Mouse (Mus musculus) midbrain, embryonic 11.5 days (tissue): ENCODE data around the gene Sirt2. TPM values are rescaled to one million over a fixed set of nuclear protein-coding genes. Genes with fewer than 3 reads are reported as not detected.

ENCODE experiments used
- ATAC-seq: fragments of 200-750 bp; cut with Nextera tagmentation; 2 replicates; pipeline ENCODE4 v1.8.0; 2017; ENCODE audit warnings: moderate TSS enrichment, moderate library complexity; ENCODE audit not compliant: low FRiP score
- DNase-seq: peaks from one replicate; pipeline ENCODE4 v3.0.0; 2015; ENCODE audit warnings: low spot score; ENCODE audit errors: missing footprints
- H3K27ac ChIP-seq: fragments of 300-500 bp; sonication (generic); 2 replicates; pipeline ENCODE4 v1.5.1; 2014; ENCODE audit warnings: low read depth, low read length
- H3K27me3 ChIP-seq: fragments of 300-500 bp; sonication (generic); 2 replicates; pipeline ENCODE4 v1.6.1; 2014; ENCODE audit warnings: mild to moderate bottlenecking, low read length, moderate library complexity, mixed read lengths; ENCODE audit not compliant: control insufficient read depth, insufficient read depth
- H3K36me3 ChIP-seq: fragments of 300-500 bp; sonication (generic); 2 replicates; pipeline ENCODE4 v1.6.1; 2014; ENCODE audit warnings: mild to moderate bottlenecking, low read length, moderate library complexity, mixed read lengths; ENCODE audit not compliant: control insufficient read depth, insufficient read depth
- H3K4me1 ChIP-seq: fragments of 300-500 bp; sonication (generic); 2 replicates; pipeline ENCODE4 v1.6.1; 2014; ENCODE audit warnings: low read length; ENCODE audit not compliant: control insufficient read depth, insufficient read depth
- H3K4me2 ChIP-seq: fragments of 300-500 bp; sonication (generic); 2 replicates; pipeline ENCODE4 v1.6.1; 2014; ENCODE audit warnings: mild to moderate bottlenecking, moderate library complexity
- H3K4me3 ChIP-seq: fragments of 300-500 bp; sonication (generic); 2 replicates; pipeline ENCODE4 v1.5.1; 2014; ENCODE audit warnings: low read depth, low read length
- H3K9ac ChIP-seq: fragments of 300-500 bp; sonication (generic); 2 replicates; pipeline ENCODE4 v1.6.1; 2014; ENCODE audit warnings: low read length
- H3K9me3 ChIP-seq: fragments of 300-500 bp; sonication (generic); 2 replicates; pipeline ENCODE4 v1.6.1; 2016; ENCODE audit warnings: low read length; ENCODE audit not compliant: control insufficient read depth
- WGBS: fragments of 180-500 bp; shearing (Covaris S2); extraction: QIAGEN DNeasy Blood & Tissue Kit; methylation state at CpG from one replicate; pipeline ENCODE4 v1.1.7; 2014; 5-methylcytosine and 5-hydroxymethylcytosine counted together
- polyA plus RNA-seq: library from polyadenylated mRNA; unstranded; fragments of >200 nt; fragmentation: Nextera tagmentation; extraction: Ambion mirVana; gene quantifications from 2 replicates; pipeline ENCODE4 v1.2.1, GENCODE M21; 2014

Sirt2 gene
- polyA plus RNA-seq, 1 experiment from 2014 or later, result 76.5 TPM

GRCm38 (mm10) chr7:28826402-28826772 is 59.9 kb downstream of the Sirt2 start:
- H3K9me3 ChIP-seq, result no peaks in the 10 kb centered on the region
- H3K4me3 ChIP-seq, result no peak overlapping the region
- DNase-seq (no peak), ATAC-seq (no peak)
- H3K4me1 ChIP-seq, result peaks cover 8% of the 10 kb centered on the region
- no peak overlapping the region for H3K9ac ChIP-seq
- no peak overlapping the region for H3K27ac ChIP-seq
- no peaks in the 10 kb centered on the region for H3K27me3 ChIP-seq
- peaks cover 13% of the 10 kb centered on the region for H3K36me3 ChIP-seq
- WGBS, result 93% methylated on average over 7 of the region's 7 CpGs
- H3K4me2 ChIP-seq, result no peak overlapping the region

- DNase-seq (no peak), ATAC-seq (no peak)
- H3K9me3 ChIP-seq, result no peaks in the 10 kb centered on the region
- no peak overlapping the region for H3K27ac ChIP-seq
- peaks cover 8% of the 10 kb centered on the region for H3K36me3 ChIP-seq
- no peaks in the 10 kb centered on the region for H3K27me3 ChIP-seq
- no peak overlapping the region for H3K9ac ChIP-seq
- peaks cover 7% of the 10 kb centered on the region; the same call in 1 of the 2 replicates for H3K4me1 ChIP-seq
- 81% methylated on average over 3 of the region's 3 CpGs for WGBS
- no peak overlapping the region for H3K4me3 ChIP-seq
- H3K4me2 ChIP-seq, result no peak overlapping the region
Observed at GRCm38 (mm10) chr7:28827338-28827737, 60.8 kb downstream of the Sirt2 start.

GRCm38 (mm10) chr7:28829821-28830220 is 63.3 kb downstream of the Sirt2 start:
- H3K27me3 ChIP-seq, result no peaks in the 10 kb centered on the region
- no peak overlapping the region for H3K27ac ChIP-seq
- no peaks in the 10 kb centered on the region for H3K9me3 ChIP-seq
- H3K36me3 ChIP-seq, result peaks cover 5% of the 10 kb centered on the region; the same call in 1 of the 2 replicates
- 90% methylated on average over 8 of the region's 8 CpGs for WGBS
- H3K4me1 ChIP-seq, result 0 out of 2 replicates have a peak, but pooled peaks cover 4% of the 10 kb centered on the region
- H3K4me3 ChIP-seq, result no peak overlapping the region
- DNase-seq (no peak), ATAC-seq (no peak)
- no peak overlapping the region for H3K4me2 ChIP-seq
- H3K9ac ChIP-seq, result no peak overlapping the region

GRCm38 (mm10) chr7:28830981-28831380 is 64.4 kb downstream of the Sirt2 start:
- Histone ChIP-seq H3K4me3 (no peak overlapping the region), H3K4me1 (0 out of 2 replicates have a peak, but pooled peaks cover 2% of the 10 kb centered on the region), H3K9me3 (no peaks in the 10 kb centered on the region), H3K27ac (no peak overlapping the region), H3K27me3 (no peaks in the 10 kb centered on the region), H3K9ac (no peak overlapping the region), H3K4me2 (no peak overlapping the region), H3K36me3 (peaks cover 5% of the 10 kb centered on the region; the same call in 1 of the 2 replicates)
- 91% methylated on average over 5 of the region's 5 CpGs for WGBS
- no peak for DNase-seq
- no peak for ATAC-seq

- Histone ChIP-seq H3K4me2 (no peak overlapping the region), H3K4me1 (no peaks in the 10 kb centered on the region), H3K27ac (no peak overlapping the region), H3K9ac (no peak overlapping the region), H3K9me3 (no peaks in the 10 kb centered on the region), H3K4me3 (no peak overlapping the region), H3K27me3 (no peaks in the 10 kb centered on the region), H3K36me3 (peaks cover 5% of the 10 kb centered on the region; the same call in 1 of the 2 replicates)
- ATAC-seq (no peak), DNase-seq (no peak)
- WGBS, result 91% methylated on average over 17 of the region's 17 CpGs
Observed at GRCm38 (mm10) chr7:28831411-28832125, 65.0 kb downstream of the Sirt2 start.

GRCm38 (mm10) chr7:28832137-28832536 is 65.6 kb downstream of the Sirt2 start:
- H3K4me3 ChIP-seq, result no peak overlapping the region
- H3K27ac ChIP-seq, result no peak overlapping the region
- 82% methylated on average over 6 of the region's 6 CpGs for WGBS
- ATAC-seq (no peak), DNase-seq (no peak)
- H3K36me3 ChIP-seq, result peaks cover 5% of the 10 kb centered on the region; the same call in 1 of the 2 replicates
- no peaks in the 10 kb centered on the region for H3K4me1 ChIP-seq
- no peak overlapping the region for H3K4me2 ChIP-seq
- no peaks in the 10 kb centered on the region for H3K27me3 ChIP-seq
- no peak overlapping the region for H3K9ac ChIP-seq
- H3K9me3 ChIP-seq, result no peaks in the 10 kb centered on the region

- H3K9ac ChIP-seq, result no peak within 1 kb of the TSS
- 85% methylated on average over 6 of the region's 6 CpGs for WGBS
- no peak within 1 kb of the TSS for H3K4me2 ChIP-seq
- peaks cover 5% of the 10 kb centered on the region; the same call in 1 of the 2 replicates for H3K36me3 ChIP-seq
- DNase-seq (no peak), ATAC-seq (no peak)
- H3K4me3 ChIP-seq, result no peak within 1 kb of the TSS
- H3K4me1 ChIP-seq, result no peaks in the 10 kb centered on the region
- H3K9me3 ChIP-seq, result no peaks in the 10 kb centered on the region
- H3K27me3 ChIP-seq, result no peaks in the 10 kb centered on the region
- no peak within 1 kb of the TSS for H3K27ac ChIP-seq
Observed at GRCm38 (mm10) chr7:28833723-28834347, 67.3 kb downstream of the Sirt2 start, which contains the start of gene Lgals4. Lgals4 (plus strand) TSS chr7:28833854.

GRCm38 (mm10) chr7:28836936-28837335 is 70.4 kb downstream of the Sirt2 start:
- Histone ChIP-seq H3K9ac (no peak overlapping the region), H3K27me3 (no peaks in the 10 kb centered on the region), H3K4me1 (no peaks in the 10 kb centered on the region), H3K36me3 (no peaks in the 10 kb centered on the region), H3K4me2 (no peak overlapping the region), H3K27ac (no peak overlapping the region), H3K9me3 (no peaks in the 10 kb centered on the region), H3K4me3 (no peak overlapping the region)
- WGBS, result 82% methylated on average over 5 of the region's 5 CpGs
- DNase-seq (no peak), ATAC-seq (no peak)
